Mouse (Mus musculus): ENCODE data around the gene Zfp385b.

DNA sequence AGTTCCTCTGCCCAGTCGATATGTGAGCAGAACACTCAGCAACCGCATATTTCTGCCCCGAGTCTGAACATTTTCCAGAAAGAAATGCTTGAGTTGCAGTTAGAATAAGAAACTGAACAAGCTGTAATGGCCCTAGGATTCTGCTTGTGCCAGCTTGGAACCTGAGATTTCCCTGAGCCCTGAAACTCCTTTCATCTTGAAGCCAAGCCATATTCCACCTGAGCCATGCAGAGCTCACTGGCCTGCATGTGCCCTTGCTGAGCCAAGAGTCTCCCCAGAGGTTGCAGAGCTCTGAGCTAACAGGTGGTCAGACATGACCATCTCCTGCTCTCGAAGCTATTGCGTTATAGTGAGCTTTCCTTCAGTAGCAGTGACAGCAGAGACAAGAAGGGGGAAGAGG lies 210.0 kb downstream of the Zfp385b start:
- TF ChIP-seq POLR2A (IDR thresholded peaks at IDR 0.05; ENCODE audit: insufficient read length, low read depth), result no peak
- no peak for TF ChIP-seq POLR2AphosphoS2 (IDR thresholded peaks at IDR 0.05; ENCODE audit: insufficient read length, low read depth)
- TF ChIP-seq E2F4 (IDR thresholded peaks at IDR 0.05; ENCODE audit: insufficient read depth), result no peak
- TF ChIP-seq MAX (IDR thresholded peaks at IDR 0.05; ENCODE audit: low read depth), result no peak
- TF ChIP-seq USF1 (IDR thresholded peaks at IDR 0.05; ENCODE audit: low read depth), result no peak
- TF ChIP-seq MYOD1 (IDR thresholded peaks at IDR 0.05; ENCODE audit: control insufficient read depth in 1 of 3, insufficient read length in 2 of 3, low read depth in 2 of 3), result no peak
